Mouse (Mus musculus) liver, embryonic 15.5 days (tissue): ENCODE measurements at regions not wholly inside any gene's neighbourhood (a gene's known extent, or its start where the extent isn't known, plus 50 kb on each side); places are given as distances from the start of the nearest gene placed in this dataset.

Experiments used
- ATAC-seq: fragments of 200-750 bp; cut with Nextera tagmentation; 2 replicates; pipeline ENCODE4 v1.8.0; 2017; ENCODE audit warnings: moderate number of reproducible peaks, mild to moderate bottlenecking, moderate library complexity; ENCODE audit not compliant: insufficient read depth
- H3K27ac ChIP-seq: fragments of 300-500 bp; sonication (generic); replicated peaks from 2 replicates; pipeline ENCODE4 v1.5.1; 2015; ENCODE audit warnings: mild to moderate bottlenecking, inconsistent platforms
- H3K27me3 ChIP-seq: fragments of 300-500 bp; sonication (generic); 2 replicates; pipeline ENCODE4 v1.6.1; 2015; ENCODE audit warnings: mild to moderate bottlenecking, inconsistent platforms
- H3K36me3 ChIP-seq: fragments of 300-500 bp; sonication (generic); replicated peaks from 2 replicates; pipeline ENCODE4 v1.6.1; 2015; ENCODE audit warnings: moderate library complexity, mild to moderate bottlenecking, inconsistent platforms
- H3K4me1 ChIP-seq: fragments of 300-500 bp; sonication (generic); replicated peaks from 2 replicates; pipeline ENCODE4 v1.6.1; 2015; ENCODE audit warnings: inconsistent platforms
- H3K4me2 ChIP-seq: fragments of 300-500 bp; sonication (generic); 2 replicates; pipeline ENCODE4 v1.6.1; 2015; ENCODE audit warnings: moderate library complexity, mild to moderate bottlenecking, inconsistent platforms
- H3K4me3 ChIP-seq: fragments of 300-500 bp; sonication (generic); replicated peaks from 2 replicates; pipeline ENCODE4 v1.5.1; 2015; ENCODE audit warnings: mild to moderate bottlenecking, inconsistent platforms
- H3K9ac ChIP-seq: fragments of 300-500 bp; sonication (generic); 2 replicates; pipeline ENCODE4 v1.6.1; 2015; ENCODE audit warnings: moderate library complexity, mild to moderate bottlenecking, inconsistent platforms
- H3K9me3 ChIP-seq: fragments of 300-500 bp; sonication (generic); replicated peaks from 2 replicates; pipeline ENCODE4 v1.6.1; 2016; ENCODE audit warnings: inconsistent platforms
- WGBS: fragments of 180-500 bp; shearing (Covaris S2); methylation state at CpG from one replicate; pipeline ENCODE4 v1.1.7; 2015; ENCODE audit warnings: mixed read lengths; ENCODE audit not compliant: insufficient replicate concordance; 5-methylcytosine and 5-hydroxymethylcytosine counted together

DNA sequence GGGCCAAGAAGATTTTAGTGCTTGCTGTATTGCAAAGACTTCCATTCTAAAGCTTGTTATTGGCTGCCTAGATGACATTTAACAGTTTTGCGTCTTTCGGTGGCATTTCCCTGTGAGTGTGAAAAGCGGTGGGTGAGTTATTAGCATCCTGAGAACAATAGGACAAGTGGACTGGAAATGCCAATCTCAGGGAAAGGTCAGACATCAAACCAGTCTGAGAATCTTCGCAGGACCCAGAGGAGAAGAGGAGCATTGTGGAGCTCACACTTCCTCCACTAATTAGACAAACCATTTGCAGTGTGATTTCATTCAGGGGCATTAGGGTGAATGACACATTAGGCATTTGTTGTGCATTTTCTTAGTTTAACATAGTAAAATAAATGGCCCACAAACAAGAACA lies 719.5 kb upstream of the Tmem132c start:
- Histone ChIP-seq H3K9me3 (no peaks in the 10 kb centered on the region), H3K27ac (no peak overlapping the region), H3K36me3 (no peaks in the 10 kb centered on the region), H3K27me3 (no peaks in the 10 kb centered on the region), H3K4me1 (no peaks in the 10 kb centered on the region), H3K4me3 (no peak overlapping the region), H3K4me2 (no peak overlapping the region), H3K9ac (no peak overlapping the region)
- ATAC-seq: no peak
- WGBS: 63% methylated on average over 4 of the region's 4 CpGs

DNA sequence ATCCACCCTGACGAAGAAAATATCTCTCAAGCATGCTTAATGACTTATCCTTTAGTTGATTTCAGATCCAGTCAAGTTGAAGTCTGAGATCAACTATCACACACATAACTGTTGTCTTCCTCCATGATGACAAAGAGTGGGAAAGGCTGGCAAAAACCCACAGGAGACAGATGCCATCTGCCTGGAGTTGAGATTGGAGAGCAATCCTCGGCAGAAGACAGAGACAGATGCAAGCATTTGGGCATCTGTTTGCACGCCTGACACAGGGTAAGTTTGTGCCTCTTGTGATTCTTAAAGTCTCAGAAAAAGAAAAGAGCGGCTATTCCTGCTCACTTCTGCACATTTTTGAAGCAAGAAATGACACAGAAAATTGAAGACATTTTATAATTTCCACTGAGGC lies 715.7 kb upstream of the Tmem132c start:
- H3K4me3 ChIP-seq: no peak overlapping the region
- no peaks in the 10 kb centered on the region for H3K27me3 ChIP-seq
- H3K4me2 ChIP-seq: no peak overlapping the region
- H3K27ac ChIP-seq: no peak overlapping the region
- no peak for ATAC-seq
- no peak overlapping the region for H3K9ac ChIP-seq
- no peaks in the 10 kb centered on the region for H3K9me3 ChIP-seq
- H3K36me3 ChIP-seq: no peaks in the 10 kb centered on the region
- no peaks in the 10 kb centered on the region for H3K4me1 ChIP-seq
- 48% methylated on average over 4 of the region's 4 CpGs for WGBS

DNA sequence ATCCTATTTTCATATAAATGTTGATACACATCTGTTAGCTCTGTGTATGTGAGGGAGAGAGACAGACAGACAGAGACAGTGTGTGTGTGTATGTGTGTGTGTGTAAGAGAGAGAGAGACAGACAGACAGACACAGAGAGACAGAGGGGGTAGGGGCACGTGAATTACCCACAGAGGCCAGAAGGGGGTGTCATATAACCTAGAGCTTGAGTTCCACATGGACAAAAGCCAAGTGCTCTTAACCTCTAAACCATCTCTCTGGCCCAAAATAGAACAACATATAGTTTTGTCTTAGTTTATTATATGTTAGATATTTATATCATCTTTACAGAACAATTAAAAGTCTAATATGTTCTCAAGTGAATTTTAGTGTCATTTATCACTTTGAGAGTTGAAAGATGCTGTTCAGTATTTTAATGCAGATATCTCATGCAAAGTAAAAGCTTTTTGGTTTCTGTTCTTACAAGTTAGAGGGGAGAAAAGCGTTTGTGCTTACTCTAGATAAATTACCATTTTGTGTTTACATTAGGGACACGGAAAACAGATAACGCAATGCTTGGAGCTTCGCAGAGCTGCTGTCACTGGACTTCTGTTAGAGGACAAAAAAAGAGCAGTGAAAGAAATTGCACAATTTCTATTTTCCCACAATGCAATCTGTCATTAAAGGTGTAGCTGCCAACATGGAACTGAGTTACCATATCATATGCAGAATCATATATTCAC lies 710.6 kb upstream of the Tmem132c start:
- Histone ChIP-seq H3K4me2 (no peak overlapping the region), H3K36me3 (no peaks in the 10 kb centered on the region), H3K4me1 (no peaks in the 10 kb centered on the region), H3K27me3 (no peaks in the 10 kb centered on the region), H3K9ac (no peak overlapping the region), H3K4me3 (no peak overlapping the region), H3K9me3 (no peaks in the 10 kb centered on the region), H3K27ac (no peak overlapping the region)
- no peak for ATAC-seq
- 46% methylated on average over 5 of the region's 5 CpGs for WGBS

DNA sequence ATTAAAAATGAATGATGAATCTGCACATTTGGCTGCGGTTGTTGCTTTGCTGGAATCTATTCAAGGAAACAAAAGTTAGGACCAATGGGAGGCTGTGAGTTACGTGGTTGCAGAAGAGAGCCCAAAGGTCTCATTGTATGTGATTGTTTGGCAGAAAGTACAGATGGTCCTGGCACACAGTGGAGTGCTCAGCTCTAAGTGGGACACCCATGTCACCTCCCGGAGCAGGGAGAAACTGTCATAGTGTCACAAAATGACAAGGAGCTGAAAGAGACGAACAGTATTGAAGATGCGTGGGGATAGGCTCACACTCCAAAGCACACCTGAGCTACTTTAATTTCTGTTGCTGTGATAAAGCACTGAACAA lies 710.1 kb upstream of the Tmem132c start:
- H3K4me3 ChIP-seq: no peak overlapping the region

DNA sequence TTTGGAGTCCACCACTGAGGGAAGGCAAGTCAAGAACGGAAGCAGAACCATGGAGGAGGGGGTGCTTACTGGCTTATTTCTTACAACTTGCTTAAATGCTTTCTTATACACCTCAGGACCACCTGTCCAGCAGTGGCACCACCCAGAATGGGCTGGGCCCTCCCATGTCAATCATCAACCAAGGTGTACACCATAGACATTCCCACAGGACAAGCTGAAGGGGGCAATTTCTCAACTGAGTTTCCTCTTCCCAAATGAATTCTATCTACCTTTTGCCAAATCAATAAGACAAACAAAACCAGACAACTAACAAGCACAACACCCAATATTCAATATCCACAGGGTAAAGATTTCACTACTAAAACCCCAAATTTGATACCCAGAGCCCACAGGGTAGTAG lies 709.6 kb upstream of the Tmem132c start:
- H3K4me3 ChIP-seq: no peak overlapping the region
- H3K27me3 ChIP-seq: no peaks in the 10 kb centered on the region
- no peaks in the 10 kb centered on the region for H3K36me3 ChIP-seq
- WGBS: 63% methylated on average over 1 of the region's 1 CpGs
- H3K27ac ChIP-seq: no peak overlapping the region
- ATAC-seq: no peak
- H3K9me3 ChIP-seq: no peaks in the 10 kb centered on the region
- no peaks in the 10 kb centered on the region for H3K4me1 ChIP-seq
- no peak overlapping the region for H3K9ac ChIP-seq
- H3K4me2 ChIP-seq: no peak overlapping the region

More for the DNA sequence above, 710.1 kb upstream of the Tmem132c start:
- H3K4me2 ChIP-seq: no peak overlapping the region
- H3K9ac ChIP-seq: no peak overlapping the region
- H3K4me1 ChIP-seq: no peaks in the 10 kb centered on the region
- 69% methylated on average over 5 of the region's 5 CpGs for WGBS
- no peak overlapping the region for H3K27ac ChIP-seq
- ATAC-seq: no peak
- no peaks in the 10 kb centered on the region for H3K9me3 ChIP-seq
- no peaks in the 10 kb centered on the region for H3K27me3 ChIP-seq
- H3K36me3 ChIP-seq: no peaks in the 10 kb centered on the region

DNA sequence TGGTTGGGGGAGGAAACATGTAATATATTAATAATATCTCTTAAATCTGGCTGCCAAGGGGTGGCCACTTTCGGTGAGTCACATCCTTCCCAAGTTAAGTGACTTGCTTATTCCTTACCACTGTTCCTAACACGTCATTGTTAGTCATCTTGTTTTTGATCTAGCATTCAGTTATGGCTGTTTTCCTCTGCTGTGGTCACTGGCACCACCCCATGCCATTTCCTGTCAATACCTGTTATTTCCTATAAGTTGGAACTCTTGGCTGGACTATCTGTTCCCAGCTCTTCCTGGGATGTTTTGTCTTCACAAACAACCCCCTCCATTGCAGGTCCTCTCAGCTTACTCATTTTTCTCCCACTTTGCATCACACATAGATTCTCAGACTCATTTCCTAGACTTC lies 703.5 kb upstream of the Tmem132c start:
- H3K4me2 ChIP-seq: no peak overlapping the region
- H3K27ac ChIP-seq: no peak overlapping the region
- H3K9me3 ChIP-seq: no peaks in the 10 kb centered on the region
- H3K4me3 ChIP-seq: no peak overlapping the region
- H3K9ac ChIP-seq: no peak overlapping the region
- H3K4me1 ChIP-seq: no peaks in the 10 kb centered on the region
- no peak for ATAC-seq
- H3K27me3 ChIP-seq: no peaks in the 10 kb centered on the region
- H3K36me3 ChIP-seq: no peaks in the 10 kb centered on the region
- 29% methylated on average over 2 of the region's 2 CpGs for WGBS

DNA sequence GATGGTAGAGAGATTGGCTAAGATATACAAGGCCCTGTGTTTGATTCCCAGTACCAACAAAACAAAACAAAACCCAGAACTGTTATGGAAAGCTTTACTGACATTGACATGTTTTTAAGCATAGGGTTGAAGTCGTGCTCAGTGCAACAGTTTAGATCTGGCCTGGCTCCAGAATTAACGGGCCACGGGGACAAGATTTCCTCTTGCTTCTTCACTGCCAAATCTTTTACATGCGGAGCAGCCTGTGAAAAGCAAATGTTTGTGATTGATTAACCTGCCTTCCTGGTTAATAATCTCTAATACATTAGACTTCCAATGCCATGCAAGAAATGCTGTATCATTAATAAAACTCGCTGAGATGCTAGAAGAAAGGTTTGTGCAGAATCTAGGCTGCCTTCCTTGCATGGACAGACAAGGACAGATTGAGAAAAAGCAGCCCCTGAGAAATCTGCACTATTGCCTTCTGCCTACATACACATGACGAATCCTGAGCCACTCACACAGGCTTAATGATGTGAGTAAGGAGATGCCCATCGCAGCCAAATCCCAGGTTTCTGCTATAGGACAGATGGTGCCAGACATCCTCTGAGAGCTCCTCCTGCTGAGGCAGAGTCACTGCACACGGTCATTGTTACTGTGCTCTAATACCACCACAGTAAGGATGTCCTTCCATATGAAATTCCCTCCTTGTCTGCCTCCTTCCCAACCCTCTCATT lies 697.2 kb upstream of the Tmem132c start:
- Histone ChIP-seq H3K4me2 (no peak overlapping the region), H3K27me3 (no peaks in the 10 kb centered on the region), H3K4me1 (no peaks in the 10 kb centered on the region), H3K27ac (no peak overlapping the region), H3K4me3 (no peak overlapping the region), H3K9me3 (no peaks in the 10 kb centered on the region), H3K9ac (no peak overlapping the region), H3K36me3 (no peaks in the 10 kb centered on the region)
- WGBS: 50% methylated on average over 8 of the region's 8 CpGs
- no peak for ATAC-seq

DNA sequence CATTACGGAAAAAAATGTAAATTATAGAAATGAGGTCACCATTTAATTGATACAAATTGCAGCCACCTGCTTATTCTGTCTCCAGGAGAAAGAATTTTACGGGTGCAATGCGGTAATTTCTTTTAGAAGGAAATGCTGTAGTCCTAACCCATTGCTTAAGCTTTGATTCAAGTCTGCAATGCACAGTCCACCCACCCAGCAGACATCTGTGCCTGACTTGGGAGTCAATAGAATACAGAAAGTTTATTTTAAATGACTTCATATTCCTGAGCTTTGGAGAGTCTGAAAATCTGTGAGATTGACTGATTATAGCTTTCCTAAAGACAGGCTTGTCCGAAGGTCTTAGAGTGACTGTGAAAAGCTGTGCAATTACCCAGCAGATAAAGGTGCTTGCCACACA lies 693.8 kb upstream of the Tmem132c start:
- H3K9ac ChIP-seq: no peak overlapping the region
- H3K27ac ChIP-seq: no peak overlapping the region
- H3K4me1 ChIP-seq: no peaks in the 10 kb centered on the region
- no peak for ATAC-seq
- no peaks in the 10 kb centered on the region for H3K27me3 ChIP-seq
- no peaks in the 10 kb centered on the region for H3K36me3 ChIP-seq
- no peak overlapping the region for H3K4me2 ChIP-seq
- whole genome bisulfite sequencing: 66% methylated on average over 4 of the region's 4 CpGs
- H3K4me3 ChIP-seq: no peak overlapping the region
- no peaks in the 10 kb centered on the region for H3K9me3 ChIP-seq

DNA sequence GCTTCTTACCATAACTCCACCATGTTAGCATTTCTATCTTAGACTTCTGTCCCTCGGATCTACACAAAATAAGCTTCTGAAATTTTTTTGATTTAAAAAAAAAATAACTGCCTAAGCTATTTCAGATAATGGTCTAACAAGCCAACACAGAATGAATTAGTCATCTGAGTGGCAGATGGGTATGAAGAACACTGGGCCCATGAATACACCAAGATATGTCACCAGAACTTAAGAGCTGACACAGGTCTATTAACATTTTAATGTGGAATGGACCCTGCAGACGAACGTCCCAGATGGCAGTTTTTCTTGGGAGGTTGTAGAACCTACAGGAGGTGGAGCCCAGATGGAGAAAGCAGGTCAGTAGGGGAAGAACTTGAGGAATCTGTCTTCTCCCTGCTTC lies 689.9 kb upstream of the Tmem132c start:
- H3K9me3 ChIP-seq: no peaks in the 10 kb centered on the region
- no peak overlapping the region for H3K4me2 ChIP-seq
- no peak overlapping the region for H3K27ac ChIP-seq
- no peak overlapping the region for H3K9ac ChIP-seq
- ATAC-seq: no peak
- H3K4me3 ChIP-seq: no peak overlapping the region
- H3K4me1 ChIP-seq: no peaks in the 10 kb centered on the region
- H3K36me3 ChIP-seq: no peaks in the 10 kb centered on the region
- 51% methylated on average over 3 of the region's 3 CpGs for WGBS
- no peaks in the 10 kb centered on the region for H3K27me3 ChIP-seq

DNA sequence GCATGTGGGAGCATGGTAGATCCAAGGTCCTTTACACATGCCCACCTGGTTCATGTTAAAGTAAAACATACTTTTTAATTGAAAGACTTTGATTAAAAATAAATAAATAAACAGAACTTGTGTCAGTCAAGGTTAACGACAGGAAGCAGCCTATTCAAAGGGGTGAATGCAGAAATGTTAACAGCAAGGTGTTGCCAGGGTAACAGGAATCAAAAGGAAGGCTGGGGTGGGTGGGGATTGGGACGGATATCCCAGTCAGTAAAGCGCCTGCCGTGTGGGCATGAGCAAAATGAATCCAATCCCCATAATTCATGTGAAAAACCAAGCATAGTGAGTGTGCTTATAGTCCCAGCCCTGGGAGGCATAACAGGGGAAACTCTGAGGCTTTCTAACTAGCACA lies 682.6 kb upstream of the Tmem132c start:
- 58% methylated on average over 4 of the region's 4 CpGs for WGBS
- H3K9me3 ChIP-seq: 0 out of 2 replicates have a peak, but pooled peaks cover 6% of the 10 kb centered on the region
- H3K4me1 ChIP-seq: no peaks in the 10 kb centered on the region
- H3K4me2 ChIP-seq: no peak overlapping the region
- ATAC-seq: no peak
- no peak overlapping the region for H3K27ac ChIP-seq
- no peak overlapping the region for H3K9ac ChIP-seq
- H3K27me3 ChIP-seq: no peaks in the 10 kb centered on the region
- H3K4me3 ChIP-seq: no peak overlapping the region
- H3K36me3 ChIP-seq: no peaks in the 10 kb centered on the region

DNA sequence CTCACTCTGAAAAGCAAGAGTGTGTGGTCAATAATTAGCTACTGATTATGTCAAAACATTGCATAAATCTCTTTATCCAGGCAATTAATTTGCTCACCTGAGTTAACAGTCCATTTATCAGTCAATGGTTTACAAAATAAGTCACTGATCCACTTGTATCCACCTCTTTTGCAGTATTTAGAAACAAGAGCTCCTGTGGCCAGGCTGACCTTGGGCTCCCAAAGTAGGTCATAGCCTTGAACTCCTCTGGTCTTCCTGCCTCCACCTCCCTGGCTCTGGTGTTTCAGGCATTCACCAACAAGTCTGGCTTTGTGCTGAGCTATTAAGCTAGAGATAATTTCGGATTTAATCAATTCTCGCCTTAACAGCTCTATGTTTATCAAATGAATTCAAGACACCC lies 675.8 kb upstream of the Tmem132c start:
- Histone ChIP-seq H3K9me3 (no peaks in the 10 kb centered on the region), H3K27me3 (no peaks in the 10 kb centered on the region)
- no peak for ATAC-seq

DNA sequence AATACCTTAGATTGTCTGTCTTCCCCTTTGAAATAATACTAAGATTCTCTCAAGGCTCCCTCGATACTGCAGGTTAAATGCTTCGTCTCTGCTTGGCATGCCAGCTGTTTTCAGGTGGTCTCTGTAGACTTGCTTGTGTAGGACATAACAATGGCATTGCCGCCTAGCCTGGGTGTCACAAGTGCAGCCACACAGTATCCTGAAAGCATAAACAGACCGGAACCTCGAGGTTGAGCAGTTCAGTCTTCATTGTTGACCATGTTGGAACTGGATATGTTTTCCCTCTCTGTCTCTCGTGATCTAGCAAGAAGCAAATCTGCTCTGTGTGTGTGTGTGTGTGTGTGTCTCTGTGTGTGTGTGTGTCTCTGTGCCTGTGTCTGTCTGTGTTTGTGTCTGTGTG lies 675.4 kb upstream of the Tmem132c start:
- WGBS: 55% methylated on average over 6 of the region's 6 CpGs
- Histone ChIP-seq H3K27ac (no peak overlapping the region), H3K36me3 (no peaks in the 10 kb centered on the region), H3K4me2 (no peak overlapping the region), H3K9me3 (no peaks in the 10 kb centered on the region), H3K4me3 (no peak overlapping the region), H3K27me3 (no peaks in the 10 kb centered on the region), H3K9ac (no peak overlapping the region), H3K4me1 (no peaks in the 10 kb centered on the region)
- ATAC-seq: no peak

More for the DNA sequence above, 675.8 kb upstream of the Tmem132c start:
- H3K4me2 ChIP-seq: no peak overlapping the region
- WGBS: 49% methylated on average over 2 of the region's 2 CpGs
- H3K27ac ChIP-seq: no peak overlapping the region
- H3K9ac ChIP-seq: no peak overlapping the region
- H3K36me3 ChIP-seq: no peaks in the 10 kb centered on the region
- no peak overlapping the region for H3K4me3 ChIP-seq
- no peaks in the 10 kb centered on the region for H3K4me1 ChIP-seq
